Comparison of ENCODE assay signal across 25 mouse cellular contexts in genomic region chr4:43567140-43567539, GRCm38 (mm10). TPM values are rescaled to one million over a fixed set of nuclear protein-coding genes. Genes with fewer than 3 reads are reported as not detected.
A peak's percentile ranks its signal among the peaks of the same experiment; 100 is the strongest.
DNase-seq lines count a peak whose midpoint lies in the region; ATAC-seq and TF ChIP-seq lines count a peak whose summit lies in the region.
"Had no signal": no experiment of that assay in that cellular context is flagged by ENCODE, and none has a peak within 500 bp of the region (broad histone marks: within the 10 kb centered on the region; RNA-seq: fewer than 3 reads in every experiment).

No protein-coding gene starts in this region.

- peak; percentile 92 for DNase-seq in heart, adult 11 months
- DNase-seq in heart, adult 18-20 months, result no peak
- peak; percentile 17 for DNase-seq in retina, postnatal 1 day
- DNase-seq in retina, embryonic 14.5 days (ENCODE audit: low spot score), result no peak
- DNase-seq: adrenal gland, adult 2 months; adrenal gland, postnatal 10 days; adrenal gland, postnatal 25 days; cerebellum, adult 11 months; cerebellum, adult 18-20 months; cerebellum, adult 8-10 months; cerebellum, adult 9-11 months; cerebellum, postnatal 14 days; cerebellum, postnatal 36 days; embryo, embryonic 11 days had no signal

- H3K36me3 ChIP-seq in intestine, postnatal 0 days (ENCODE audit: control insufficient read depth, insufficient read depth), result peaks cover 74% of the 10 kb centered on the region
- peaks cover 54% of the 10 kb centered on the region for H3K36me3 ChIP-seq in intestine, embryonic 15.5 days

- no peak for ATAC-seq in intestine, postnatal 0 days
- no peak for ATAC-seq in intestine, embryonic 15.5 days
- ATAC-seq: forebrain, embryonic 14.5 days had no signal

- no peaks in the 10 kb centered on the region for H3K4me1 ChIP-seq in intestine, postnatal 0 days (replicated peaks; ENCODE audit: control insufficient read depth, insufficient read depth, low read length)
- H3K4me1 ChIP-seq in intestine, embryonic 15.5 days (replicated peaks), result peaks cover 12% of the 10 kb centered on the region

- 0 out of 2 replicates have a peak overlapping the region, but pooled peaks have one; percentile 1 for H3K27ac ChIP-seq in intestine, postnatal 0 days (ENCODE audit: low read depth, low read length)
- H3K27ac ChIP-seq in intestine, embryonic 15.5 days, result no peak overlapping the region
- H3K27ac ChIP-seq: embryonic facial prominence, embryonic 13.5 days; embryonic facial prominence, embryonic 15.5 days; forebrain, embryonic 10.5 days; forebrain, embryonic 12.5 days had no signal

- no peak overlapping the region for H3K4me3 ChIP-seq in intestine, postnatal 0 days (ENCODE audit: low read depth, low read length)
- no peak overlapping the region for H3K4me3 ChIP-seq in intestine, embryonic 15.5 days (replicated peaks)
- H3K4me3 ChIP-seq: embryonic facial prominence, embryonic 13.5 days; embryonic facial prominence, embryonic 15.5 days; erythroblast, embryonic 14.5 days; forebrain, embryonic 10.5 days; forebrain, embryonic 12.5 days had no signal

- TF ChIP-seq CTCF in intestine, postnatal 0 days (IDR thresholded peaks at IDR 0.05; ENCODE audit: low read depth), result no peak

- no peaks in the 10 kb centered on the region for H3K27me3 ChIP-seq in intestine, postnatal 0 days (replicated peaks; ENCODE audit: control insufficient read depth, insufficient read depth, low read length)
- no peaks in the 10 kb centered on the region for H3K27me3 ChIP-seq in intestine, embryonic 15.5 days (replicated peaks)
- H3K27me3 ChIP-seq: embryonic facial prominence, embryonic 13.5 days; embryonic facial prominence, embryonic 15.5 days; forebrain, embryonic 12.5 days had no signal

- H3K4me2 ChIP-seq in intestine, postnatal 0 days (replicated peaks; ENCODE audit: low read depth), result no peak overlapping the region
- no peak overlapping the region for H3K4me2 ChIP-seq in intestine, embryonic 15.5 days (replicated peaks)
- H3K4me2 ChIP-seq: embryonic facial prominence, embryonic 13.5 days; embryonic facial prominence, embryonic 15.5 days; forebrain, embryonic 12.5 days had no signal

- H3K9ac ChIP-seq in intestine, postnatal 0 days (ENCODE audit: low read depth, low read length), result no peak overlapping the region
- H3K9ac ChIP-seq in intestine, embryonic 15.5 days, result no peak overlapping the region
- H3K9ac ChIP-seq: embryonic facial prominence, embryonic 13.5 days; embryonic facial prominence, embryonic 15.5 days; forebrain, embryonic 12.5 days had no signal

- no peaks in the 10 kb centered on the region for H3K9me3 ChIP-seq in intestine, postnatal 0 days (ENCODE audit: control insufficient read depth)
- no peaks in the 10 kb centered on the region for H3K9me3 ChIP-seq in intestine, embryonic 15.5 days
- H3K9me3 ChIP-seq: embryonic facial prominence, embryonic 13.5 days; embryonic facial prominence, embryonic 15.5 days; forebrain, embryonic 10.5 days; forebrain, embryonic 12.5 days had no signal

- 92% methylated on average over 9 of the region's 9 CpGs for WGBS in intestine, postnatal 0 days
- WGBS in intestine, embryonic 15.5 days, result 92% methylated on average over 9 of the region's 9 CpGs

RNA-seq across cellular contexts. Expression of gene Tln1, which starts 4.6 kb away (rescaled TPM):
- 100 to 1,000 TPM in 1 of 2 experiments, 10 to 100 TPM in 1; 98.2 to 111 TPM for total RNA-seq in heart, adult 18-20 months (2021)
- 41.6 and 47.7 TPM in 2 replicates for polyA plus RNA-seq in intestine, postnatal 0 days (2015; fragmentation: Nextera tagmentation; extraction: Ambion mirVana)
- 61.4 and 61.9 TPM in 2 replicates for polyA plus RNA-seq in intestine, embryonic 15.5 days (2015; fragmentation: Nextera tagmentation; extraction: Ambion mirVana)

RNA-seq across cellular contexts. Expression of gene Creb3, which starts 5.0 kb away (rescaled TPM):
- 10 to 100 TPM; 38.4 to 52.4 TPM for total RNA-seq in heart, adult 18-20 months (2021)
- 102 and 114 TPM in 2 replicates for polyA plus RNA-seq in intestine, postnatal 0 days (2015; fragmentation: Nextera tagmentation; extraction: Ambion mirVana)
- polyA plus RNA-seq in intestine, embryonic 15.5 days (2015; fragmentation: Nextera tagmentation; extraction: Ambion mirVana), result 62.7 and 69.5 TPM in 2 replicates

RNA-seq across cellular contexts. Expression of gene Rgp1, which starts 11.4 kb away (rescaled TPM):
- 10 to 100 TPM; 24.3 to 27.9 TPM for total RNA-seq in heart, adult 18-20 months (2021)
- 11.3 and 13.0 TPM in 2 replicates for polyA plus RNA-seq in intestine, postnatal 0 days (2015; fragmentation: Nextera tagmentation; extraction: Ambion mirVana)
- 20.9 and 23.3 TPM in 2 replicates for polyA plus RNA-seq in intestine, embryonic 15.5 days (2015; fragmentation: Nextera tagmentation; extraction: Ambion mirVana)

RNA-seq across cellular contexts. Expression of gene Gba2, which starts 11.5 kb away (rescaled TPM):
- 10 to 100 TPM in 1 of 2 experiments, 1 to 10 TPM in 1; 9.3 to 10.8 TPM for total RNA-seq in heart, adult 18-20 months (2021)
- polyA plus RNA-seq in intestine, postnatal 0 days (2015; fragmentation: Nextera tagmentation; extraction: Ambion mirVana), result 5.2 and 5.3 TPM in 2 replicates
- polyA plus RNA-seq in intestine, embryonic 15.5 days (2015; fragmentation: Nextera tagmentation; extraction: Ambion mirVana), result 13.7 and 15.4 TPM in 2 replicates

RNA-seq across cellular contexts. Expression of gene Msmp, which starts 17.2 kb away (rescaled TPM):
- under 1 TPM in 1 of 2 experiments, not detected in 1; 0.54 TPM for total RNA-seq in heart, adult 18-20 months (2021)
- not detected in 2 replicates for polyA plus RNA-seq in intestine, postnatal 0 days (2015; fragmentation: Nextera tagmentation; extraction: Ambion mirVana)
- 0.75 TPM in 1 of 2 replicates, not detected in the other for polyA plus RNA-seq in intestine, embryonic 15.5 days (2015; fragmentation: Nextera tagmentation; extraction: Ambion mirVana)
- total RNA-seq: common myeloid progenitor, adult 5-6 weeks had no signal
- polyA plus RNA-seq: C2C12; embryonic facial prominence, embryonic 11.5 days; erythroblast, embryonic 14.5 days; forebrain, embryonic 10.5 days had no signal

Comparison
In these comparisons a context has a peak if more than half of its experiments do, and no peak if none do; other contexts are left out.
1. DNase-seq: peak in heart, adult 11 months (single experiment) and retina, postnatal 1 day (single experiment); none in heart, adult 18-20 months (0 of 2) and retina, embryonic 14.5 days (single experiment).